Mouse (Mus musculus) retina, embryonic 14.5 days (tissue): ENCODE measurements around the gene Ncam1.
A peak's percentile ranks its signal among the peaks of the same experiment; 100 is the strongest.

Experiments
- DNase-seq: peaks from one replicate; pipeline ENCODE4 v3.0.0-alpha.2; 2015; ENCODE audit warnings: low spot score

Gene Ncam1

GRCm38 (mm10) chr9:49675696-49676465 is 122.8 kb downstream of the Ncam1 start:
- peak; percentile 40 for DNase-seq

- peak; percentile 74 for DNase-seq
Measured at GRCm38 (mm10) chr9:49672646-49673199, 126.0 kb downstream of the Ncam1 start.

DNA sequence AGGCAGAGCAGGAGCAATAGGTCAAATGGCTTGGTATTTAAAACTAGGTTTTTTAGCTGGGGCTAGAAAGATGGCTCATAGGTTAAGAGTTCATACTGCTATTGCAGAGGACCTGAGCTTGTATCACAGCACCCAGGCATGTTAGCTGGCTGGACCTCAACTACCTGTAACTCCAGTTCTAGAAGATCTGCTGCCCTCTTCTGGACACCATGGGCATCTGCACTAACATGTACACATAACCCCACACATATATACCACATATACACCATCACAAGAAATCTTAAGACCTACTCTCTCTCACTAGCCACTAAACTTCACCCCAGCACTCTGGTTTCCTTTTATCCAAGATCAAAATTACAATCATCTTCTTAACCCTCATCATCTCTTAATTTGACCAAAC is 131.7 kb downstream of the Ncam1 start:
- no peak for DNase-seq

DNA sequence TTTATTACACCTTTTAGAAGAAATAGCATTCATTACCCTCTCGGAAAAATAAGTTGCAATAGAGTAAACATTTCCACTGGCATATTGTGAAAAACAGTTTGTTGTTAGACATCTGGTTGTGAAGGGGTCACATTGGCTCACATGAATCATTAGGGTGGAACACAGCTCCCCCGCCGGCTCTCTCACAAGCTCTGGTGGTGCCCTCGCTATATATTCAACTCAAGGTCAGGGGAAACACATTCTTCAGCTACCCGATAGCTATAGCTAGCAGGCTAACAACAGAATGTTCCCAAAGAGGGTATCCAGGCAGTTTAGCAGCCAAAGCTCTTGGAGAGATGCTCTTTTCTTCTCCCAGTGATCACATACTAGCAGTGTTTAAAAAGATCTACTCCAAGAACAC is 133.4 kb downstream of the Ncam1 start:
- DNase-seq = peak; percentile 17

DNA sequence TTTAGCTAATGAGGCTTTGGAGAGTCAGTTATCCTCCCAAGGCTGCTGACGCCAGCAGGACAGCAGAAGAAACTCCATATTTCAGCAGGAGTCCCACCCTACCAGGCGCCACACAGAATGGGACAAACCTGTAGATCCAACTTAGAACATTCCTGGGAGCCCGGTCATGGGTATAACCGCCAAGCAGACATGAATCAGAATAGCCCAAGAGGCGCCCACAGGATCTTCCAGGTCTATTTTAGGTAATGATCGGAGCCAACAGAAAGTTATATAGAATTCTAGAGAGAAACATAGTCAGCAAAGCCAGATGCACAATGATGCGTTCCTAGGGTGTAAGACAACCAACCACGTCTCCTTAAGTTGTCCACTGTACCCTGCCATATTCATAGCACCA is 134.8 kb downstream of the Ncam1 start:
- DNase-seq = no peak

GRCm38 (mm10) chr9:49662958-49663926 is 135.5 kb downstream of the Ncam1 start:
- DNase-seq = peak; percentile 48

GRCm38 (mm10) chr9:49661480-49661879 is 137.2 kb downstream of the Ncam1 start:
- DNase-seq = no peak

DNA sequence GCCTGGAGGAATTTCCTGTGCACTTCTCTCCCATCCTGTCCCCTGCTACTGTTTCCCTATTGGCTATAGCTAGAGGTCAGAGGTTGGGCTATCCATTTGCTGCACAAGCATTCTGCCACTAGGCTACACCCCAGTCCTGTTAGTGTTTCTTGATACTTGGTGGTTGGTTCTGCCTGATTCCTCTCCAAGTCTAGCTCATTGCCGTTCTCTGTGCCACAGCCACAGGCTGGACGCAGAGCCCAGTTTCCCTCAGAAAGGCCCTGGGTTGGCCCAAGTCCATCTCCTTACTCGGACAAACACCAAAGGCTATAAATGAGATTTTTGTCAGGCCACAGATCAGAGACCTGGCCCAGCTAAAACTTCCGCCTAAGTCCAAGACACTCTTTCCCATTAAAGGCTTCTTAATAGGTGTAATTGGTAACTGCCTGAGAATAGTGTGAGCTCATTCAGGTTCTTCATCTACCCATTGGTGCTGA is 140.3 kb downstream of the Ncam1 start:
- no peak for DNase-seq

GRCm38 (mm10) chr9:49654470-49654869 is 144.3 kb downstream of the Ncam1 start:
- no peak for DNase-seq

DNA sequence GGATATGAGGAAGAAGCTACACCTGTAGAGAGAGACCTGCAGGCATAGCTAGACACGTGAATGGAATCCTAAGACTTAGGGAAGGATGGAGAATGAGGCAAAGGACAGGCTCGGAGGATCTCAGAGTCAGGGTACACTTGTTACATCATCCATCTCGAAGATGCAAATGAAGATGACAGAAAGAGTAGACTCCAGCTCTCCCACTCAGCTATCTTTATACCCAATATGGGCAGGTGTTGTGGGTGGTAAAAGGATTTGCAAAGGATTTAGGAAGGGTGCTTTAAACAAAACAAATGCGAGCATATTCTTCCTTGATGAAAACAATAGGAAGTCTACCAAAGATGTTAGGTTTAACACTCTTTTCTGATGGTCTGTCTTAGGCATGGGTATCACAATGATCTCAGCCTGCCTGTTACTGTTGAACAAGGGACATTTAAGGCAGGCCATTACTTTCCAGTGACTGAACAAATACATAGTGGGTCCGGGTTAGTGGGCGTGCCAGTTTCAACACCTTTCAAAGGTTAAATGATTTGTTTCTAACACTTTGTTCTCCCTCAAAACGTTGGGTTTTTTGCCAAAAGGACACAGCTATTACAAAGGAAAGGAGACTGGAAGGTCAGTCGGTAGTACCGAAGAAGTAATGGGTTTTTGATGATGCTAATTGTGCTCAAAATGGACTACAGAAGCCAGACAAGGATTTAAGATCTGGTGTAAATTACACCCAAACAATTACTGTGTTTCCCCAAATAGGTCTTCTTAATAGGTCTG is 145.1 kb downstream of the Ncam1 start:
- DNase-seq = no peak

GRCm38 (mm10) chr9:49644296-49644695 is 154.4 kb downstream of the Ncam1 start:
- DNase-seq = no peak

- DNase-seq = peak; percentile 25
Measured at GRCm38 (mm10) chr9:49640764-49641163, 158.0 kb downstream of the Ncam1 start.

DNA sequence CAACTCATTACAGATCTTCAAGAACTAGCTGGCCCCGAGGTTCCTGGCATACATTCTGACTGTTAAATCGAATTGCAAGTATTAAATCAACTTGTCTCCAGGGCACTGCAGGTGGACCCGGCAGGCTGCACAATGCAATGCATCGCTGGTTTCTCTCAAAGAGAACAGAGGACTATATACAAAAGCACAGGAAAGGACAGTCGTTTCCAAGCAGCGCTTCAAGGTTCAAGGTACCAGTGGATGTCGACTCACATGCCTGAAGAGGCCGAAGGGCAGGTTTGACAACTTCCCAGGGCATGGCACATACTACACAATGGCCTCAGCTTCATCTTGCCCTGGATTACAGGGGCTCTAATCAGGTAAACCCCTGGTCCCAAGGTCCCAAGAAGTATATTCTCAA is 158.6 kb downstream of the Ncam1 start:
- no peak for DNase-seq

DNA sequence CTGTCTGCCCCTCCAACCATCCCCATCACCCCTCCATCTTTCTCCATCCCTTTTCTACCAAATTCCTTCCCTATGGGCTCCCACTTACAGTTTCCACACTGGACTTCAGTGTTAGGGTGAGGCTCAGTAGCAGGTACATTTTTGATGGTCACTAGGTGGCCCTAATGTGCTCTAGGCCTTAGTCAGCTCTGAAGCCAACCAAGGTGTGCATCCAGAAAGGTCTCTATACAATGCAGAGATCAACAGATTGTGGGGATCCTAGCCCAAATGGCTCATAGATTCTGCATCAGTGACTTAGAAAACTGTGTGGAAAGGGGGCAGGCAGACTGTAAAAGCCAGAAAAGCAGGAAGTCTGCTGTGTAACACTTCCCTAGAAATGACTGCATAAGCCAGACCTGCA is 160.8 kb downstream of the Ncam1 start:
- DNase-seq = no peak

DNA sequence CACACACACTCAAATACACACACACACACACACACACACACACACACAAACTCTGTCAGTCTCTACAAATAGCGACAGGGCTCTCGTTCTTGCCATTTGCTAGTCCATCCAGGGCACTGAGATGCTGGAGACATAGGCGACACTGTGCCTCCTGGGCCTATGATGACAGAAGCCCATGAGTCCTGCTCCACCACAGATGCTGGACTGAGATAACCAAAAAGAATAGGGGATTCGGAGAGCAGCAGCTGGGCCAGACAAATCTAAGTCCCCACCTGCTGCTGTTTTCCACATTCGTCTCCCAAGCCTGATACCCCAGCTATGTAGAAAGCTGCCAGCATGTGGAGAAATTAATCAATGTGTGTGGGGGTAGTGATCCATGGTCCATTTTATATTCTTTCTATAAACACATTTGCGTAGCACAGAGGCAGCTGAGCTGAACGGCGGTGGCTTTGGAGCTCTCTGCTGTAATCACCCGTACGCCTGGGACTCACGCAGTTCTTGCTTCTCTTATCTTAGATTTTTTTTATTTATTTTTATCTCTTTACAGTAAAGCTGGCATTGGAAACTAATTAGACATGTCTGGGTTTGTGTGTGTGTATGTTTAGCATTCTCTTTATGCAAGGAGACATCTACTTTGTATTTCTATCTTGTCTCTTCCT is 162.9 kb downstream of the Ncam1 start:
- no peak for DNase-seq

DNA sequence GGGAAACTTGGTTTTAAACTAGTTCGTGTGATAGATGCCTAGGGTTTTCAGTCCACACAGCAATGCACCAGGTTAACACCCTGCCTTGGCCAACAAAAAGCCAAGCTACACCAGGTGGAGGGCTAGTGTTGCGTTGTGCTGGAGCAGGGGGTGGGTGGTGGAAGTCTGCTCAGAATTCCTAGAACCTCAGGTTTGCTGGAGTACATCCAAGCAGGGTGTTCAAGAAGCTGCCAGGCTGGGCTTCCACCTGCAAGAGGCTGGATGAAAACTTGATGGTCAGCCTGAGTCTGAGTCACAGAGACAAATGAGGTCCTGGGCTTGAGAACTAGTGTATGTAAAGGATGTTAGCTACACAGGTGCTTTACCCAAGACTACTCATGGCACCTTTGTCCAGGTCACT is 166.1 kb downstream of the Ncam1 start:
- no peak for DNase-seq

DNA sequence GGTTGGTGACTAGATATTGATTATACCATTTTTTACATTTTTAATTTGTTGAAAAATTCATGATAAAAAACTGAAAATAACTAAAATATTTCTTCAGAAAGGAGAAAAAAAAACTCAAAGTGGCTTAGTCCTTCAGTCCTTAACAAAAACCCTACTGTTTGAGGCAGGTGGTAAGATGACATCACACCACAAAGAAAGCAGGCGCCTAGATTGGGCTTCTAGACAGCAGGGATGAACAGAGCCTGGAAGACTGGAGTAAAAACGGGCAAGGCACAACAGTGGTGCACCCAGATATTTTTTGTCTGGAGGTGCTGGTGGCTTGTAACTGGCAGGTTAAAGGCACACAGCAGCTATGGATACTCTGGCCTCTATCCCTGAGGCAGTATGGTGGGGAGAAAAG is 168.4 kb downstream of the Ncam1 start:
- DNase-seq = no peak

DNA sequence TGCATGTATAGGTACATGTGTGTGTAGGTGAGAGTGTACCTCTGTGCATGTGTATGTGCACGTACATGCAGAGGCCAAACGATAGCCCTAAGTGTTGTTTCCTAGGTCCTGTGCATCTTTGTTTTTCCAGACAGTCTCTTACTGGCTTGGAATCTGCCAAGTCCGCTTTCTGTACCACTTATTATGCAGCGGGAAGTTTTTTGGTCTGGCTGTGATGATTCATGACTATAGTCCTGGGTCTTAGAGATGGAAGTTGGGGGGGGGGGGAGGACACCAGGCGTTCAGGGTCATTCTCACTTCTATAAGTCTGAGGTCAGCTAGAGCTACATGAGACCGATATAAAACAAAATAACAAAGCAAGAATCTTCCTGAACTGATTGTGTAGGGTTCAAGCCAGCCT is 173.8 kb downstream of the Ncam1 start:
- no peak for DNase-seq

DNA sequence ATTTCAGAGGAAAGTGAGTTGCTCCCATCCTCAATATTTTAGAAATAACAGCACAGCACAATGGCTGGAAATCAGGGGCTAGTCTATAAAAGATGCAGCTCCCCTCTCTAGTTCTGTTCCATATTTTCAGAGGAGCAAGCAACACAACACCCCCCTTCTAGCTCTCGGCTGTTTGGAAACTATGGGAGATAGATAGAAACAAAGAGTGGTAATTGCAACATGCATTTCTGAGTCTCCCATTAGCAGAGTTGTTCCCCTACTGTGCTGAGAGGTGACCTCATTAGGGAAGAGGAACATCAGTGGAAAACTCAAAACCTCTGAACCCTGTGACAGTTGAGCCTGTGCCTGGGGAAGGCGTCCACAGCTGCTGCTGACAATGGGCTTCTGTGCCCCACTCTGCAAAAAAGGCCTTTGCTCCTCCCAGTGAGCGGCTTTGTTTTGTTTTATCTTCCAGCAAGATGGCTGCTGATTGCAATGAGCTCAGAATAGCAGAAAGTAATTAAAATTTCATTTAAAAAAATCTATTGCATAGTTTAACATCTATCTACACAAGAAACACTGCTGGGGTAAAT is 174.7 kb downstream of the Ncam1 start:
- peak; percentile 88 for DNase-seq

DNA sequence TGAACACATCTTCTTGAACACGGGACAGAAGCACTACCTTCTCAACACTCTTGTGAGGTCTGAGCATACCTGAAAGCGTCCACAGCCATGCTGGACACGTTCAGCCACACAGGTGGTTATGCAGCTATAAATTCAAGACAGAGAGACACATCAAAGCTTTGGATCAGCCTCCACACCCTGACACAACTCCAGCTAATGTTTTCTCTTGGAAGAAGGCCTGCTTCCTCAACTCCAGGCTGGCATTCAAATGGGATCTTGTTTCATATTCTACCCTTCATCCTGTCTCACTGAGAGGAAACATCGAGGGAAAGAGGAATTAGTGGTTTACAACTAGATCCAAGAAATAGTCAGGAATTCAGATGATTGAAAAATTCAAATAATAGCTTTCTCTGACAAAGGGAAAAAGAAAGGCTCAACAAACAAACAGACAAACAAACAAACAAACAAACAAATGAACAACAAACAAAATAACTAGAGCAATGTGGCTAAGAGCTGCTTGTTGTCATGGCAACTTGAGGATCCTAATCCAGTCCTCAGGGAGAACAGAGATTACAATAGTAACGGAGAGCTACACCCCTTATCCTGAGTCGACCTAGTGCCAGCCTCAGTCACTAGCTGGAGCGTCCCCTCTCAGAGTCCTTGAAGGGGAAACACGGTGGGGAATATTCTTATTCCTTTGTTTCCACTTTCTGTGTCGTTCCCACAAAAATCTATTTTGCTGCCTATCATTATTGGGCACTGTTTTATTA is 175.6 kb downstream of the Ncam1 start:
- DNase-seq = peak; percentile 66
